In genomic region chr11:105270155-105270554, GRCm38 (mm10) we compare ENCODE assay signal across 8 mouse cellular contexts. TPM values are rescaled to one million over a fixed set of nuclear protein-coding genes. Genes with fewer than 3 reads are reported as not detected.
DNase-seq lines count a peak whose midpoint lies in the region; ATAC-seq and TF ChIP-seq lines count a peak whose summit lies in the region.

No protein-coding gene starts in this region.

- ATAC-seq in CD4-positive, CD25-positive, alpha-beta regulatory T cell, adult 4 months: no peak
- ATAC-seq in midbrain, embryonic 13.5 days: no peak

- peak; percentile 57 for DNase-seq in CD4-positive, CD25-positive, alpha-beta regulatory T cell, adult 2 months (ENCODE audit: low read depth, low spot score)
- peak; percentile 28 for DNase-seq in midbrain, embryonic 10.5 days (ENCODE audit: low spot score)
- peak; percentile 44 to 45 for DNase-seq in cerebellum, adult 2 months
- peak; percentile 33 to 39 for DNase-seq in gastrocnemius, adult 8-10 months (ENCODE audit: low spot score in 2 of 2)
- peak; percentile 64 to 75 for DNase-seq in left cerebral cortex, postnatal 14 days (ENCODE audit: low spot score in 2 of 2)
- DNase-seq in retina, postnatal 7 days (ENCODE audit: low read depth, low spot score): peak; percentile 42

- H3K9ac ChIP-seq in midbrain, embryonic 13.5 days (replicated peaks): no peak overlapping the region

- no peak for TF ChIP-seq CTCF in cerebellum, adult 2 months (IDR thresholded peaks at IDR 0.05; ENCODE audit: borderline replicate concordance, insufficient read depth, low read depth, low read length)

- no peaks in the 10 kb centered on the region for H3K9me3 ChIP-seq in midbrain, embryonic 10.5 days (replicated peaks)
- no peaks in the 10 kb centered on the region for H3K9me3 ChIP-seq in midbrain, embryonic 13.5 days

- 17% methylated on average over 2 of the region's 2 CpGs for WGBS in midbrain, embryonic 10.5 days
- 20% methylated on average over 2 of the region's 2 CpGs for WGBS in midbrain, embryonic 13.5 days
- 20% methylated on average over 2 of the region's 2 CpGs for WGBS in cerebellum, adult 2 months

- H3K4me3 ChIP-seq in midbrain, embryonic 10.5 days: no peak overlapping the region
- H3K4me3 ChIP-seq in midbrain, embryonic 13.5 days (replicated peaks): no peak overlapping the region
- H3K4me3 ChIP-seq in cerebellum, adult 2 months (replicated peaks; ENCODE audit: insufficient read depth, low read depth, low read length): no peak overlapping the region

- H3K4me2 ChIP-seq in midbrain, embryonic 13.5 days (replicated peaks): no peak overlapping the region

- no peaks in the 10 kb centered on the region for H3K27me3 ChIP-seq in midbrain, embryonic 10.5 days (ENCODE audit: low read depth, poor library complexity, severe bottlenecking)
- H3K27me3 ChIP-seq in midbrain, embryonic 13.5 days: no peaks in the 10 kb centered on the region
- H3K27me3 ChIP-seq in cerebellum, adult 2 months (ENCODE audit: control insufficient read depth, insufficient read depth, low read length): no peaks in the 10 kb centered on the region

- intact Hi-C loops in left cerebral cortex, postnatal 14 days (cut with DNase I): no loop called here

- H3K36me3 ChIP-seq in midbrain, embryonic 10.5 days: peaks cover 88% of the 10 kb centered on the region
- H3K36me3 ChIP-seq in midbrain, embryonic 13.5 days: peaks cover 47% of the 10 kb centered on the region

- no peaks in the 10 kb centered on the region for H3K4me1 ChIP-seq in midbrain, embryonic 10.5 days
- no peaks in the 10 kb centered on the region for H3K4me1 ChIP-seq in midbrain, embryonic 13.5 days (replicated peaks)
- H3K4me1 ChIP-seq in cerebellum, adult 2 months (ENCODE audit: control insufficient read depth, insufficient read depth, low read length): peaks cover 2% of the 10 kb centered on the region; the same call in 1 of the 2 replicates

- no peak overlapping the region for H3K27ac ChIP-seq in midbrain, embryonic 10.5 days (replicated peaks)
- H3K27ac ChIP-seq in midbrain, embryonic 13.5 days: no peak overlapping the region
- no peak overlapping the region for H3K27ac ChIP-seq in cerebellum, adult 2 months (ENCODE audit: insufficient read depth, low read length)

- no peak for TF ChIP-seq POLR2A in cerebellum, adult 2 months (IDR thresholded peaks at IDR 0.05; ENCODE audit: borderline replicate concordance, insufficient read depth, low read length)

RNA-seq across cellular contexts. Expression of gene Mrc2, which starts 22.3 kb away (rescaled TPM):
- not detected for polyA plus RNA-seq in CD4-positive, CD25-positive, alpha-beta regulatory T cell, adult 4 months (2017; shearing (Covaris generic))
- 16.5 and 16.9 TPM in 2 replicates for polyA plus RNA-seq in midbrain, embryonic 10.5 days (2016; fragmentation: Nextera tagmentation; extraction: Ambion mirVana)
- 5.0 and 5.3 TPM in 2 replicates for polyA plus RNA-seq in midbrain, embryonic 13.5 days (2015; fragmentation: Nextera tagmentation; extraction: Ambion mirVana)
- polyA plus RNA-seq in cerebellum, adult 2 months (2012; rRNA removed): 3.6 and 4.4 TPM in 2 replicates
- total RNA-seq in gastrocnemius, adult 8-10 months (2022): 1 to 10 TPM; 5.2 to 7.6 (median 6.0) TPM
- 10 to 100 TPM in 1 of 2 experiments, 1 to 10 TPM in 1; 8.9 to 10.1 TPM for total RNA-seq in left cerebral cortex, postnatal 14 days (2021)
